Mouse (Mus musculus) hindlimb bud, embryonic 11.5 days (tissue): Measurements from ENCODE around the gene Shc4.

Source experiments
- DNase-seq: peaks from one replicate; pipeline ENCODE4 v3.0.0-alpha.2; 2012; ENCODE audit warnings: low read depth, low spot score; ENCODE audit errors: extremely low spot score

The Shc4 gene

GRCm38 (mm10) chr2:125577670-125578069, 146.3 kb downstream of the Shc4 start:
- DNase-seq, result no peak
